Mouse (Mus musculus): ENCODE results near the gene 1190005I06Rik.

Gene 1190005I06Rik

GRCm38 (mm10) chr8:120647532-120647931 is at the start of gene 1190005I06Rik:
TSS of gene 1190005I06Rik (minus strand) at chr8:120647632.
- no peak for DNase-seq (ENCODE audit: low spot score)

GRCm38 (mm10) chr8:120696401-120697153 is 49.1 kb upstream of the 1190005I06Rik start:
- peak; percentile 31 for DNase-seq (ENCODE audit: low spot score)

GRCm38 (mm10) chr8:120693861-120694493 is 46.5 kb upstream of the 1190005I06Rik start:
- peak; percentile 71 for DNase-seq (ENCODE audit: low spot score)

GRCm38 (mm10) chr8:120692934-120693333 is 45.5 kb upstream of the 1190005I06Rik start:
- DNase-seq (ENCODE audit: low spot score): no peak

GRCm38 (mm10) chr8:120688511-120688910 is 41.1 kb upstream of the 1190005I06Rik start:
- DNase-seq (ENCODE audit: low spot score): no peak

- no peak for DNase-seq (ENCODE audit: low spot score)
These were observed 40.4 kb upstream of the 1190005I06Rik start for GRCm38 (mm10) chr8:120687786-120688185.

GRCm38 (mm10) chr8:120686576-120686975 is 39.1 kb upstream of the 1190005I06Rik start:
- DNase-seq (ENCODE audit: low spot score): no peak

- no peak for DNase-seq (ENCODE audit: low spot score)
These were observed 38.6 kb upstream of the 1190005I06Rik start for GRCm38 (mm10) chr8:120686051-120686450.

- no peak for DNase-seq (ENCODE audit: low spot score)
These were observed 38.2 kb upstream of the 1190005I06Rik start for GRCm38 (mm10) chr8:120685591-120685990.

- no peak for DNase-seq (ENCODE audit: low spot score)
These were observed 37.7 kb upstream of the 1190005I06Rik start for GRCm38 (mm10) chr8:120685097-120685496.

- no peak for DNase-seq (ENCODE audit: low spot score)
These were observed 36.6 kb upstream of the 1190005I06Rik start for GRCm38 (mm10) chr8:120684082-120684481.

GRCm38 (mm10) chr8:120683602-120684001 is 36.2 kb upstream of the 1190005I06Rik start:
- DNase-seq (ENCODE audit: low spot score): peak; percentile 87

GRCm38 (mm10) chr8:120681113-120681512 is 33.7 kb upstream of the 1190005I06Rik start:
- DNase-seq (ENCODE audit: low spot score): no peak

GRCm38 (mm10) chr8:120680405-120680804 is 33.0 kb upstream of the 1190005I06Rik start:
- DNase-seq (ENCODE audit: low spot score): peak; percentile 74

GRCm38 (mm10) chr8:120679629-120680387 is 32.4 kb upstream of the 1190005I06Rik start:
- DNase-seq (ENCODE audit: low spot score): no peak

GRCm38 (mm10) chr8:120678447-120678846 is 31.0 kb upstream of the 1190005I06Rik start:
- peak; percentile 91 for DNase-seq (ENCODE audit: low spot score)

- DNase-seq (ENCODE audit: low spot score): no peak
These were observed 28.3 kb upstream of the 1190005I06Rik start for GRCm38 (mm10) chr8:120675718-120676117.

- DNase-seq (ENCODE audit: low spot score): no peak
These were observed 25.9 kb upstream of the 1190005I06Rik start for GRCm38 (mm10) chr8:120673298-120673697.

GRCm38 (mm10) chr8:120672626-120673229 is 25.3 kb upstream of the 1190005I06Rik start:
- no peak for DNase-seq (ENCODE audit: low spot score)

GRCm38 (mm10) chr8:120671775-120672174 is 24.3 kb upstream of the 1190005I06Rik start:
- DNase-seq (ENCODE audit: low spot score): peak; percentile 24

GRCm38 (mm10) chr8:120668374-120668905 is 21.0 kb upstream of the 1190005I06Rik start, which contains the start of gene Emc8:
TSS of gene Emc8 (minus strand) at chr8:120668573.
- no peak for DNase-seq (ENCODE audit: low spot score)
